In genomic region chr7:93062189-93062588, GRCm38 (mm10) we compare ENCODE assay signal across 9 mouse cellular contexts. TPM values are rescaled to one million over a fixed set of nuclear protein-coding genes. Genes with fewer than 3 reads are reported as not detected.
DNase-seq lines count a peak whose midpoint lies in the region; ATAC-seq and TF ChIP-seq lines count a peak whose summit lies in the region.
"Had no signal": no experiment of that assay in that cellular context is flagged by ENCODE, and none has a peak within 500 bp of the region (broad histone marks: within the 10 kb centered on the region; RNA-seq: fewer than 3 reads in every experiment).

No protein-coding gene starts in this region.

- no peak for DNase-seq in stomach, postnatal 0 days (ENCODE audit: low spot score)
- DNase-seq in hindbrain, embryonic 10.5 days (ENCODE audit: low spot score) = peak; percentile 55
- DNase-seq in mesoderm, embryonic 11.5 days (ENCODE audit: low read depth, low spot score) = peak; percentile 75
- no peak for DNase-seq in adrenal gland, adult 18-20 months (ENCODE audit: low spot score in 2 of 2)
- DNase-seq in c-Kit-positive CD71-positive TER-119-positive erythroid progenitor cells, embryonic 14.5 days (ENCODE audit: low spot score) = no peak

- H3K27me3 ChIP-seq in stomach, embryonic 15.5 days (replicated peaks) = no peaks in the 10 kb centered on the region
- no peaks in the 10 kb centered on the region for H3K27me3 ChIP-seq in stomach, postnatal 0 days (ENCODE audit: control insufficient read depth, insufficient read depth, low read length)
- no peaks in the 10 kb centered on the region for H3K27me3 ChIP-seq in hindbrain, embryonic 10.5 days (ENCODE audit: insufficient read depth, poor library complexity, severe bottlenecking)

- no peak overlapping the region for H3K4me3 ChIP-seq in stomach, embryonic 15.5 days (replicated peaks)
- no peak overlapping the region for H3K4me3 ChIP-seq in stomach, postnatal 0 days (ENCODE audit: low read depth, low read length)
- H3K4me3 ChIP-seq in hindbrain, embryonic 10.5 days = no peak overlapping the region

- no peak overlapping the region for H3K4me2 ChIP-seq in stomach, embryonic 15.5 days
- H3K4me2 ChIP-seq in stomach, postnatal 0 days (replicated peaks; ENCODE audit: low read depth) = no peak overlapping the region

- no peak for TF ChIP-seq CTCF in stomach, postnatal 0 days (IDR thresholded peaks at IDR 0.05; ENCODE audit: low read depth)

- H3K27ac ChIP-seq in stomach, embryonic 15.5 days = peak overlapping the region; percentile 11; the same call in 1 of the 2 replicates
- H3K27ac ChIP-seq in stomach, postnatal 0 days (replicated peaks) = no peak overlapping the region
- H3K27ac ChIP-seq in hindbrain, embryonic 10.5 days = peak overlapping the region; percentile 85
- H3K27ac ChIP-seq: liver, embryonic 14.5 days had no signal

- no peaks in the 10 kb centered on the region for H3K4me1 ChIP-seq in stomach, embryonic 15.5 days
- no peaks in the 10 kb centered on the region for H3K4me1 ChIP-seq in stomach, postnatal 0 days (replicated peaks; ENCODE audit: control insufficient read depth, insufficient read depth)
- H3K4me1 ChIP-seq in hindbrain, embryonic 10.5 days (replicated peaks) = peaks cover 31% of the 10 kb centered on the region

- H3K36me3 ChIP-seq in stomach, embryonic 15.5 days = no peaks in the 10 kb centered on the region
- no peaks in the 10 kb centered on the region for H3K36me3 ChIP-seq in stomach, postnatal 0 days (ENCODE audit: control insufficient read depth, insufficient read depth, low read length)
- no peaks in the 10 kb centered on the region for H3K36me3 ChIP-seq in hindbrain, embryonic 10.5 days

- no peaks in the 10 kb centered on the region for H3K9me3 ChIP-seq in stomach, embryonic 15.5 days
- H3K9me3 ChIP-seq in stomach, postnatal 0 days (ENCODE audit: control insufficient read depth, low read length) = no peaks in the 10 kb centered on the region
- no peaks in the 10 kb centered on the region for H3K9me3 ChIP-seq in hindbrain, embryonic 10.5 days

- peak; percentile 39; the same call in 1 of the 2 replicates for ATAC-seq in stomach, embryonic 15.5 days (ENCODE audit: insufficient read depth, low FRiP score, low read depth)
- no peak for ATAC-seq in stomach, postnatal 0 days (ENCODE audit: low FRiP score, low TSS enrichment)
- no peak for ATAC-seq in cerebellum, adult (ENCODE audit: insufficient number of reproducible peaks, low FRiP score, low TSS enrichment)
- ATAC-seq in CD4-positive, CD25-positive, alpha-beta regulatory T cell, adult 4 months = no peak

- TF ChIP-seq EP300 in stomach, postnatal 0 days (optimal IDR thresholded peaks at IDR 0.05) = no peak

- WGBS in stomach, embryonic 15.5 days = 49% methylated on average over 6 of the region's 6 CpGs
- 60% methylated on average over 6 of the region's 6 CpGs for WGBS in stomach, postnatal 0 days
- WGBS in hindbrain, embryonic 10.5 days = 23% methylated on average over 6 of the region's 6 CpGs

- no peak overlapping the region for H3K9ac ChIP-seq in stomach, embryonic 15.5 days
- no peak overlapping the region for H3K9ac ChIP-seq in stomach, postnatal 0 days (ENCODE audit: low read length)
- H3K9ac ChIP-seq: liver, embryonic 14.5 days had no signal

RNA-seq across cellular contexts. Expression of gene Fam181b, which starts 17.5 kb away (rescaled TPM):
- 5.9 and 6.1 TPM in 2 replicates for polyA plus RNA-seq in stomach, embryonic 15.5 days (2015; fragmentation: Nextera tagmentation; extraction: Ambion mirVana)
- 2.7 and 3.0 TPM in 2 replicates for polyA plus RNA-seq in stomach, postnatal 0 days (2015; fragmentation: Nextera tagmentation; extraction: Ambion mirVana)
- 30.1 and 40.4 TPM in 2 replicates for polyA plus RNA-seq in hindbrain, embryonic 10.5 days (2016; fragmentation: Nextera tagmentation; extraction: Ambion mirVana)
- total RNA-seq in adrenal gland, adult 18-20 months (2021) = 1 to 10 TPM; 2.2 to 3.0 TPM
- not detected for polyA plus RNA-seq in CD4-positive, CD25-positive, alpha-beta regulatory T cell, adult 4 months (2017; shearing (Covaris generic))

Comparison
In these comparisons a context has a peak if more than half of its experiments do, and no peak if none do; other contexts are left out.
1. DNase-seq: peak in hindbrain, embryonic 10.5 days (single experiment) and mesoderm, embryonic 11.5 days (single experiment); none in stomach, postnatal 0 days (single experiment), adrenal gland, adult 18-20 months (0 of 2) and c-Kit-positive CD71-positive TER-119-positive erythroid progenitor cells, embryonic 14.5 days (single experiment).